Mouse (Mus musculus): ENCODE results near the gene Kcnmb3.
"Not testable (repeated sequence)": the region's sequence is repeated elsewhere in the genome, so short reads cannot be mapped to it uniquely, and the experiment has no call there.

Gene Kcnmb3

GRCm38 (mm10) chr3:32434016-32434415 is 58.0 kb downstream of the Kcnmb3 start:
- DNase-seq (ENCODE audit: low spot score in 2 of 2), result no peak

GRCm38 (mm10) chr3:32430394-32430793 is 61.6 kb downstream of the Kcnmb3 start:
- no peak for DNase-seq (ENCODE audit: low spot score in 2 of 2)

- not testable (repeated sequence) for DNase-seq (ENCODE audit: low spot score in 2 of 2)
Observed at GRCm38 (mm10) chr3:32429351-32429750, 62.7 kb downstream of the Kcnmb3 start.

GRCm38 (mm10) chr3:32428921-32429320 is 63.1 kb downstream of the Kcnmb3 start:
- DNase-seq (ENCODE audit: low spot score in 2 of 2), result no peak

GRCm38 (mm10) chr3:32428361-32428760 is 63.7 kb downstream of the Kcnmb3 start:
- no peak for DNase-seq (ENCODE audit: low spot score in 2 of 2)

- DNase-seq (ENCODE audit: low spot score in 2 of 2), result no peak
Observed at GRCm38 (mm10) chr3:32427695-32428094, 64.3 kb downstream of the Kcnmb3 start.

Measured in right cerebral cortex, adult 2 months (tissue).